Mouse (Mus musculus): ENCODE data around the gene Shc4. TPM values are rescaled to one million over a fixed set of nuclear protein-coding genes. Genes with fewer than 3 reads are reported as not detected.

Gene Shc4
- polyA plus RNA-seq, 1 experiment: 0.49 TPM

GRCm38 (mm10) chr2:125704907-125705631, 18.9 kb downstream of the Shc4 start:
- H3K79me2 ChIP-seq (ENCODE audit: control insufficient read depth, insufficient read depth): no peaks in the 10 kb centered on the region
- H3K27me3 ChIP-seq (ENCODE audit: control insufficient read depth, insufficient read depth, insufficient read length): no peaks in the 10 kb centered on the region
- no peak overlapping the region for H3ac ChIP-seq (ENCODE audit: control insufficient read depth, insufficient read length)
- TF ChIP-seq MAX (IDR thresholded peaks at IDR 0.05; ENCODE audit: low read depth): no peak
- TF ChIP-seq USF1 (IDR thresholded peaks at IDR 0.05; ENCODE audit: low read depth): no peak
- no peak overlapping the region for H3K4me3 ChIP-seq
- no peak overlapping the region for H3K4me2 ChIP-seq (ENCODE audit: low read depth)
- no peaks in the 10 kb centered on the region for H3K36me3 ChIP-seq (ENCODE audit: control insufficient read depth, insufficient read depth)

- Histone ChIP-seq H3K79me2 (ENCODE audit: control insufficient read depth, insufficient read depth) (no peaks in the 10 kb centered on the region), H3K4me3 (no peak overlapping the region), H3K36me3 (ENCODE audit: control insufficient read depth, insufficient read depth) (no peaks in the 10 kb centered on the region), H3ac (ENCODE audit: control insufficient read depth, insufficient read length) (no peak overlapping the region), H3K27me3 (ENCODE audit: control insufficient read depth, insufficient read depth, insufficient read length) (no peaks in the 10 kb centered on the region), H3K4me2 (ENCODE audit: low read depth) (no peak overlapping the region)
- TF ChIP-seq POLR2A (IDR thresholded peaks at IDR 0.05; ENCODE audit: insufficient read length, low read depth) (no peak), MAX (IDR thresholded peaks at IDR 0.05; ENCODE audit: low read depth) (no peak), TCF12 (IDR thresholded peaks at IDR 0.05; ENCODE audit: insufficient read depth, poor library complexity, severe bottlenecking) (no peak), SRF (IDR thresholded peaks at IDR 0.05; ENCODE audit: control insufficient read depth, insufficient read length, low read depth) (no peak), CEBPB (IDR thresholded peaks at IDR 0.05; ENCODE audit: insufficient read depth, poor library complexity, severe bottlenecking) (no peak), MYOG (IDR thresholded peaks at IDR 0.05; ENCODE audit: control insufficient read depth in 1 of 3, insufficient read depth in 1 of 3, insufficient read length in 2 of 3, low read depth in 2 of 3) (no peak), E2F4 (IDR thresholded peaks at IDR 0.05; ENCODE audit: insufficient read depth) (no peak), MYOD1 (IDR thresholded peaks at IDR 0.05; ENCODE audit: control insufficient read depth in 1 of 3, insufficient read length in 2 of 3, low read depth in 2 of 3) (no peak), USF1 (IDR thresholded peaks at IDR 0.05; ENCODE audit: low read depth) (no peak), POLR2AphosphoS2 (IDR thresholded peaks at IDR 0.05; ENCODE audit: insufficient read length, low read depth) (no peak)
Observed at GRCm38 (mm10) chr2:125702851-125703250, 21.1 kb downstream of the Shc4 start.

GRCm38 (mm10) chr2:125701606-125702005, 22.3 kb downstream of the Shc4 start:
- Histone ChIP-seq H3K4me3 (no peak overlapping the region), H3K27me3 (ENCODE audit: control insufficient read depth, insufficient read depth, insufficient read length) (no peaks in the 10 kb centered on the region), H3ac (ENCODE audit: control insufficient read depth, insufficient read length) (no peak overlapping the region), H3K79me2 (ENCODE audit: control insufficient read depth, insufficient read depth) (no peaks in the 10 kb centered on the region), H3K36me3 (ENCODE audit: control insufficient read depth, insufficient read depth) (no peaks in the 10 kb centered on the region), H3K4me2 (ENCODE audit: low read depth) (no peak overlapping the region)
- no peak for TF ChIP-seq CEBPB (IDR thresholded peaks at IDR 0.05; ENCODE audit: insufficient read depth, poor library complexity, severe bottlenecking)
- no peak for TF ChIP-seq TCF3 (IDR thresholded peaks at IDR 0.05; ENCODE audit: insufficient read length, low read depth)
- no peak for TF ChIP-seq SRF (IDR thresholded peaks at IDR 0.05; ENCODE audit: control insufficient read depth, insufficient read length, low read depth)
- no peak for TF ChIP-seq USF1 (IDR thresholded peaks at IDR 0.05; ENCODE audit: low read depth)
- TF ChIP-seq POLR2AphosphoS2 (IDR thresholded peaks at IDR 0.05; ENCODE audit: insufficient read length, low read depth): no peak
- TF ChIP-seq REST (IDR thresholded peaks at IDR 0.05; ENCODE audit: insufficient read depth, insufficient read length): no peak
- no peak for TF ChIP-seq MYOD1 (IDR thresholded peaks at IDR 0.05; ENCODE audit: control insufficient read depth in 1 of 3, insufficient read length in 2 of 3, low read depth in 2 of 3)
- TF ChIP-seq TCF12 (IDR thresholded peaks at IDR 0.05; ENCODE audit: insufficient read depth, poor library complexity, severe bottlenecking): no peak
- no peak for TF ChIP-seq POLR2A (IDR thresholded peaks at IDR 0.05; ENCODE audit: insufficient read length, low read depth)
- TF ChIP-seq MYOG (IDR thresholded peaks at IDR 0.05; ENCODE audit: control insufficient read depth in 1 of 3, insufficient read depth in 1 of 3, insufficient read length in 2 of 3, low read depth in 2 of 3): no peak
- TF ChIP-seq MAX (IDR thresholded peaks at IDR 0.05; ENCODE audit: low read depth): no peak
- no peak for TF ChIP-seq E2F4 (IDR thresholded peaks at IDR 0.05; ENCODE audit: insufficient read depth)

GRCm38 (mm10) chr2:125696219-125696618, 27.7 kb downstream of the Shc4 start:
- Histone ChIP-seq H3K4me3 (no peak overlapping the region), H3K36me3 (ENCODE audit: control insufficient read depth, insufficient read depth) (no peaks in the 10 kb centered on the region), H3ac (ENCODE audit: control insufficient read depth, insufficient read length) (no peak overlapping the region), H3K79me2 (ENCODE audit: control insufficient read depth, insufficient read depth) (no peaks in the 10 kb centered on the region), H3K27me3 (ENCODE audit: control insufficient read depth, insufficient read depth, insufficient read length) (no peaks in the 10 kb centered on the region), H3K4me2 (ENCODE audit: low read depth) (no peak overlapping the region)
- no peak for TF ChIP-seq POLR2AphosphoS2 (IDR thresholded peaks at IDR 0.05; ENCODE audit: insufficient read length, low read depth)
- no peak for TF ChIP-seq SRF (IDR thresholded peaks at IDR 0.05; ENCODE audit: control insufficient read depth, insufficient read length, low read depth)
- TF ChIP-seq CEBPB (IDR thresholded peaks at IDR 0.05; ENCODE audit: insufficient read depth, poor library complexity, severe bottlenecking): no peak
- no peak for TF ChIP-seq MYOD1 (IDR thresholded peaks at IDR 0.05; ENCODE audit: control insufficient read depth in 1 of 3, insufficient read length in 2 of 3, low read depth in 2 of 3)
- no peak for TF ChIP-seq REST (IDR thresholded peaks at IDR 0.05; ENCODE audit: insufficient read depth, insufficient read length)
- TF ChIP-seq POLR2A (IDR thresholded peaks at IDR 0.05; ENCODE audit: insufficient read length, low read depth): no peak
- TF ChIP-seq MYOG (IDR thresholded peaks at IDR 0.05; ENCODE audit: control insufficient read depth in 1 of 3, insufficient read depth in 1 of 3, insufficient read length in 2 of 3, low read depth in 2 of 3): no peak
- TF ChIP-seq USF1 (IDR thresholded peaks at IDR 0.05; ENCODE audit: low read depth): no peak
- TF ChIP-seq MAX (IDR thresholded peaks at IDR 0.05; ENCODE audit: low read depth): no peak
- TF ChIP-seq E2F4 (IDR thresholded peaks at IDR 0.05; ENCODE audit: insufficient read depth): no peak
- no peak for TF ChIP-seq TCF12 (IDR thresholded peaks at IDR 0.05; ENCODE audit: insufficient read depth, poor library complexity, severe bottlenecking)
- TF ChIP-seq TCF3 (IDR thresholded peaks at IDR 0.05; ENCODE audit: insufficient read length, low read depth): no peak

GRCm38 (mm10) chr2:125694798-125695197, 29.1 kb downstream of the Shc4 start:
- Histone ChIP-seq H3K4me2 (ENCODE audit: low read depth) (no peak overlapping the region), H3K36me3 (ENCODE audit: control insufficient read depth, insufficient read depth) (no peaks in the 10 kb centered on the region), H3ac (ENCODE audit: control insufficient read depth, insufficient read length) (no peak overlapping the region), H3K79me2 (ENCODE audit: control insufficient read depth, insufficient read depth) (no peaks in the 10 kb centered on the region), H3K27me3 (ENCODE audit: control insufficient read depth, insufficient read depth, insufficient read length) (no peaks in the 10 kb centered on the region), H3K4me3 (no peak overlapping the region)
- TF ChIP-seq SRF (IDR thresholded peaks at IDR 0.05; ENCODE audit: control insufficient read depth, insufficient read length, low read depth) (no peak), MYOD1 (IDR thresholded peaks at IDR 0.05; ENCODE audit: control insufficient read depth in 1 of 3, insufficient read length in 2 of 3, low read depth in 2 of 3) (no peak), POLR2A (IDR thresholded peaks at IDR 0.05; ENCODE audit: insufficient read length, low read depth) (no peak), POLR2AphosphoS2 (IDR thresholded peaks at IDR 0.05; ENCODE audit: insufficient read length, low read depth) (no peak)

All from myocyte (in vitro differentiated cells).